Mouse (Mus musculus): Measurements from ENCODE around the gene Atg13. TPM values are rescaled to one million over a fixed set of nuclear protein-coding genes. Genes with fewer than 3 reads are reported as not detected.

Gene Atg13
- polyA plus RNA-seq, 1 experiment from 2014 or later, result 36.2 TPM

DNA sequence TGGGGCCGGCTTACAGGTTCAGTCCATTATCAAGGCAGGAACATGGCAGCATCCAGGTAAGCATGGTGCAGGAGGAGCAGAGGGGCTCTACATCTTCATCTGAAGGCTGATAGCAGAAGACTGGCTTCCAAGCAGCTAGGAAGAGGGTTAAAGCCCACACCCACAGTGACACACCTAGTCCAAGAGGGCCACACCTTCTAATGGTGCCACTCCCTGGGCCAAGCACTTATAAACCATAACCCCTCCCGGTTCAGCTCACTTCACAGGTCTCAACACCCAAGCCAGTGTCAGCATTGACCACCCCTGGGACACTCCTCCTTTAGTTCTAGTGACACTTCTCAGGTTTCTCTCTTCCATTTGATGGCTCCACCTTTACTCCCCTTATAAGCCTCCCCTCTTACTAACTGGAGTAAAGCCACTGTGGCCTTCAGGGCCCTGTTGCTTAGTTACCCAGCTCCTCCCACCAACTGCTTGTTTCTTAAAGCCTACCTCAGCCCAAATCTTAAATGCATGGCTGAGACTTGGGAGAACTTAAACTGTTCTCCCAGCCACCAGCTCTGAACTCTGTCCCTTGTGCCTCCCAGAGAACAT is 67.5 kb downstream of the Atg13 start:
- no peak overlapping the region for H3K9ac ChIP-seq (replicated peaks)
- H3K4me3 ChIP-seq, result no peak overlapping the region
- peaks cover 56% of the 10 kb centered on the region for H3K36me3 ChIP-seq
- no peak overlapping the region for H3K4me2 ChIP-seq (replicated peaks)
- H3K4me1 ChIP-seq, result no peaks in the 10 kb centered on the region
- no peak overlapping the region for H3K27ac ChIP-seq (replicated peaks)
- no peaks in the 10 kb centered on the region for H3K9me3 ChIP-seq
- H3K27me3 ChIP-seq, result no peaks in the 10 kb centered on the region
- ATAC-seq (ENCODE audit: low FRiP score, low read depth), result no peak
- WGBS, result 96% methylated on average over 2 of the region's 2 CpGs

DNA sequence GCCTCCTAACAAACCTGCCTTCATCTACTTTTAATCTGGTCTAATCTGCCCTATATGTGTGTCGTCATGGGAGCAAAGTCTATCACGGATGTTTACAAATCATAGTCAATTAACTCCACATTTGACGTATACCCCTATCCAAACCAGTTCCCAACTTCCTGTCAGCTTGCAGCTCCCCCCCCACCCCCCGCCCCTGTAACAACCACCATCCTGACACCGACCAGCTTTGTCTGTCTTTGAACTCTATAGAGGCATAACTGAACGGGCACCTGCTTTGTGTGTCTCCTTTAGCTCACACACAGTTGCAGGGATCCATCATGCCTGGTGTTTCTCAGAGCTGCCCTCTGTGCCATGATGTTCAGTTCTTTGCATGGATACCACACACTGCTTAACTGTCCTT is 71.4 kb downstream of the Atg13 start:
- Histone ChIP-seq H3K27ac (replicated peaks) (no peak overlapping the region), H3K4me1 (no peaks in the 10 kb centered on the region), H3K36me3 (peaks cover 17% of the 10 kb centered on the region), H3K4me3 (no peak overlapping the region), H3K4me2 (replicated peaks) (no peak overlapping the region), H3K27me3 (no peaks in the 10 kb centered on the region), H3K9ac (replicated peaks) (no peak overlapping the region), H3K9me3 (no peaks in the 10 kb centered on the region)
- WGBS, result 85% methylated on average over 6 of the region's 6 CpGs
- no peak for ATAC-seq (ENCODE audit: low FRiP score, low read depth)

DNA sequence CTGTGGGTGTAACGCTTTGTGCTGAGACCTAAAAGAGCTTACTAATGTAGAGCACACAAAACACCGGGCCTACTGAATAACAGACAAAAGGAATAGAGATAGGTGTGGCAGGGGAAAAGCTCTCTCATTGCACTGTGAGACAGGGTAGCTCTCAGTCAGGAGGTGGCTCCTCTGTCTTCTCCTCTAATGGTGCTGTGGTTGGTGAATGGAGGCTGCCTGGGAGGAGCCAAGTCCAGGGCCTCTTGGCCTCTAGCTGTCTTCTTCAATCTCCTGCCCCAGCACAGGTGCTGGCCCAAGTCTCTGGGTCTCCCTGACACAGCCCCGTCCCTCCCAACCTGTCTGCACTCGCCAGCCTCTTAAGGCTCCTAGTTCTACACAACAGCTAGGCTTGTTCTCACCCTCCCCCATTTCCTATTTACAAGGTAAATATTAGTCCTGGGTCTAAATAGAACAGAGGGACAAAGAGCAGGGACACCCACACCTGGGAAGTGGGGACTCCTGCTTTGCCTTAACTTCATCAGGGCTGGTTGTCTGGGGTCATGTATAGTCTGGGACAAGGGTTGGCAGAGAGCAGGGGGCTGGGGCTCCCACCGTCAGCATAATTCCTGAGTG is 73.5 kb downstream of the Atg13 start:
- H3K4me1 ChIP-seq, result no peaks in the 10 kb centered on the region
- WGBS, result 82% methylated on average over 5 of the region's 5 CpGs
- no peaks in the 10 kb centered on the region for H3K27me3 ChIP-seq
- H3K36me3 ChIP-seq, result no peaks in the 10 kb centered on the region
- no peak for ATAC-seq (ENCODE audit: low FRiP score, low read depth)
- no peak overlapping the region for H3K4me3 ChIP-seq
- no peak overlapping the region for H3K9ac ChIP-seq (replicated peaks)
- no peak overlapping the region for H3K27ac ChIP-seq (replicated peaks)
- no peaks in the 10 kb centered on the region for H3K9me3 ChIP-seq
- no peak overlapping the region for H3K4me2 ChIP-seq (replicated peaks)

DNA sequence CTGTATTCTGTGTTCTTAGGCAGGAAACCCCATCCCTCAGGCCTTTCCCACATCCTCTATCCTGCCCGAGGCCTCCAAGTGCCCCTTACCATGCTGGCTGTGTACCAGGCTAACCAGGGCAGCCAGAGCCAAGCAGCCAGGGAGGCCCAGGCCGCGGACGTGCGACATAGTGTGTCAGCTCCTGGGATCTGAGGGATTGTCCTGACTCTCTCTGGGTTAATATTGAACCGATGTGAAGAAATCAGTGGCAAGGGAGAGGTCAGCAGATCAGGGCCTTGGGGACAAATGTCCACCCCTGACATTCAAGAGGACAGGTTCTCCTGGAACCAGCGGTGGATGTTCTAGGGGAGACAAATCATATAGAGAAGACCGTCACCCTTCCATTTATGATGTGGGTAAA is 74.1 kb downstream of the Atg13 start, which contains the start of gene F2:
TSS of gene F2 (minus strand) at position 186 of the 400 bp plus-strand sequence.
- H3K4me2 ChIP-seq (replicated peaks), result no peak within 1 kb of the TSS
- no peaks in the 10 kb centered on the region for H3K4me1 ChIP-seq
- H3K36me3 ChIP-seq, result no peaks in the 10 kb centered on the region
- H3K9ac ChIP-seq (replicated peaks), result no peak within 1 kb of the TSS
- ATAC-seq (ENCODE audit: low FRiP score, low read depth), result no peak
- no peak within 1 kb of the TSS for H3K27ac ChIP-seq (replicated peaks)
- H3K9me3 ChIP-seq, result no peaks in the 10 kb centered on the region
- no peaks in the 10 kb centered on the region for H3K27me3 ChIP-seq
- no peak within 1 kb of the TSS for H3K4me3 ChIP-seq
- 87% methylated on average over 8 of the region's 8 CpGs for WGBS

DNA sequence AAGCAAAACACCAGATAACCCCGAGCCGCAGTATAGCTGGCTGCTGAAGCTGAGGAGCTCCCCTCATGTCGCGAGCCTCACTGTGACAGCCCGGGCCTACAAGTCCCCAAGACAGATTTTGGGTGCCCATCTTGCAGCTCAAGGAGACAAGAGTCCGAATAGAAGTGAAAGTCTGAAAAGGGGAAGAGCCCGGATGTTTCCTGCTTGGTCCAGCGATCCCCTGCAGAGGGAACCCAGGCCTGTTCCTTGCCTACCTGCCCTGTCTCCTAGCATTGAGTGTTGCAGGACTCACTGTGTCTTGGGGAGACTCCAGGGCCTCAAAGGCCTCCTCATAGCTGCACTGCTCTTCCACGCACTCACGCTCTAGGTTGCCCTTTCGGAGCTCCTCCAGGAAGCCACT is 74.9 kb downstream of the Atg13 start:
- H3K27me3 ChIP-seq, result no peaks in the 10 kb centered on the region
- ATAC-seq (ENCODE audit: low FRiP score, low read depth), result no peak
- no peaks in the 10 kb centered on the region for H3K9me3 ChIP-seq
- no peak overlapping the region for H3K9ac ChIP-seq (replicated peaks)
- no peak overlapping the region for H3K27ac ChIP-seq (replicated peaks)
- no peak overlapping the region for H3K4me2 ChIP-seq (replicated peaks)
- 89% methylated on average over 11 of the region's 11 CpGs for WGBS
- H3K4me3 ChIP-seq, result no peak overlapping the region
- no peaks in the 10 kb centered on the region for H3K4me1 ChIP-seq
- H3K36me3 ChIP-seq, result no peaks in the 10 kb centered on the region

DNA sequence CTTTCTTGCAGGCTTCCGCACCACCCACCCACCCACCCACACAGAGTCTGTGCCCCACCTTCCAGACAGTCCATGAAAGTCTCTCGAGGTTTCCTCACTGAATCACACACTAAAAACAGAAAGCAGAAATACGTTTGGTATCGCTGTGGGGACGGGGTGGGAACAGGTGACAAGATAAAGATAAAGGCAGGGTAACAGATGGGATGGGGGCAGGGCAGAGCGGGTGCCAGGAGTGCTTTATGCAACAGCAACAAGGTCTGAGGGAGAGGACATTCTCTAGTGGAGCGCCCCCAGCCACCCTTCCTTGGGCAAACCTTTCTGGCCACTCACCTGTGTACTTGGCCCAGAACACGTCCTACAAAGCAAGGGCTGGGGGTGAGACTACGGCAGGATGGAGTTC is 75.5 kb downstream of the Atg13 start:
- no peaks in the 10 kb centered on the region for H3K27me3 ChIP-seq
- H3K4me3 ChIP-seq, result no peak overlapping the region
- H3K4me2 ChIP-seq (replicated peaks), result no peak overlapping the region
- 83% methylated on average over 9 of the region's 9 CpGs for WGBS
- no peaks in the 10 kb centered on the region for H3K9me3 ChIP-seq
- H3K36me3 ChIP-seq, result no peaks in the 10 kb centered on the region
- no peak overlapping the region for H3K27ac ChIP-seq (replicated peaks)
- H3K4me1 ChIP-seq, result no peaks in the 10 kb centered on the region
- H3K9ac ChIP-seq (replicated peaks), result no peak overlapping the region
- no peak for ATAC-seq (ENCODE audit: low FRiP score, low read depth)

DNA sequence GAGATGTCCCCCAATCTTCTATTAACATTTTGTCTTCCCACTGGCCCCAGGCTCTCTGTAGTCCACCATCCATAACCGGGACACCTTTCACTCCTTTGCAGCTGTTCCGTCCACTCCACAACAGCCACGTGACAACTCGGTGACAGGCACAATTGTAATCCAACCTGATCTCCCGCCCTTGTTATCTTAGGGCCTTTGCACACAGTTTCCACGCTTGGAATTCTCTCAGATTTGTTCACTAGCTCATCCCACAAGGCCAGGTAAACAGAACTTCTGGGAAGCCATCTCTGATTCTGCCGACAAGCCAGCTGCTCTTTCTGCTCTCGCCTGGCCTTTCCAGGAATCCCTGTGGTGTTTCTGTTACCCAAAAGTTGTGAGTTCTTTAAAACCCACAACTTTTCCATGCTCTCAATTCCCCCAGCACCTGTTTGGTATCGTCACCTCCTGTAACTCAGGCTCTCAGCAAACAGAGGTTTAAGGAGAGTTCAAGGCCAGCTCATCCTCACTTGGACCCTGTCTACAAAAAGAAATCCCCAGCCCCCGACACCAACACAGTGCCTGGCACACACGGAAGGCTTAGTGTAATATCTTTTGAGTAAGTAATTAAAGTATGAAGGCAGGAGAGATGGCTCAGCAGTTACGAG is 76.9 kb downstream of the Atg13 start:
- Histone ChIP-seq H3K4me3 (no peak overlapping the region), H3K9ac (replicated peaks) (no peak overlapping the region), H3K4me2 (replicated peaks) (no peak overlapping the region), H3K9me3 (no peaks in the 10 kb centered on the region), H3K27ac (replicated peaks) (no peak overlapping the region), H3K27me3 (no peaks in the 10 kb centered on the region), H3K36me3 (no peaks in the 10 kb centered on the region), H3K4me1 (no peaks in the 10 kb centered on the region)
- WGBS, result 84% methylated on average over 12 of the region's 12 CpGs
- no peak for ATAC-seq (ENCODE audit: low FRiP score, low read depth)

DNA sequence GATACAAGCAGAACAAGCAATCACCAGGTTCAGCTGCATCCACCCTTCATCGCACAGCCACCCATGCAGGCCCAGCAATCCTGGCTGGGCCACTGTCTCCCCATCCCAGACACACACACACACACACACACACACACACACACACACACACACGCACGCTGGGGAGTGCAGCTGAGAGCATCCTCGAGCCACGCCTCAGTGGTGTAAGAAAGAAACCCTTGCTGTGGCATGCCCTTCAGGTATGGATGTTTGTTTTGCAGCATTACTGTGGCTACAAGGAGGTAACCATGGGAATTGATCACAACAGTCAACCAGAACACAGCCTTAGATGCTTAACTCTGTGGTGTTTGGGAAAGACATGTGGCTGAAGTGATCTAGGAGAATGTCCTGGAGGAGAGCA is 78.1 kb downstream of the Atg13 start:
- Histone ChIP-seq H3K4me1 (no peaks in the 10 kb centered on the region), H3K36me3 (no peaks in the 10 kb centered on the region), H3K9me3 (no peaks in the 10 kb centered on the region), H3K27me3 (no peaks in the 10 kb centered on the region), H3K4me2 (replicated peaks) (no peak overlapping the region), H3K4me3 (no peak overlapping the region), H3K9ac (replicated peaks) (no peak overlapping the region), H3K27ac (replicated peaks) (no peak overlapping the region)
- ATAC-seq (ENCODE audit: low FRiP score, low read depth), result no peak
- 88% methylated on average over 5 of the region's 5 CpGs for WGBS

DNA sequence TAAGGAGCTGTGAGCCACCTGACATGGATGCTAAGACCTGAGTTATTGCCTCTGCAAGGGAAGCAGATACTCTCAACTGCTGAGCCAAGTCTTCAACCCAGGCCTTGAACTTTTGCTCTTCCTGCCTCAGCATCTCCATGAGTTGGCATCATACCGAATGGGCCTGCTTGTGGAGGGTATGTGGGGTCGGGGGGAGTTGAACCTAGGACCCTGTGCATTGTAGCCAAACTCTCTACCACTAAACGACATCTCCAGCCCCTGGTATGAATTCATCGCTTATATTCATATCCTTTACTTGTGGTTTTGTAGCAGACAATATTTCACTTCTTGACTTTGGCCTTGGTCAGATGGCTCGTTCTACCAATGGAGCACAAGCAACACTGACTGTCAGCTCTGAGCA is 78.5 kb downstream of the Atg13 start:
- no peak overlapping the region for H3K4me3 ChIP-seq
- no peak for ATAC-seq (ENCODE audit: low FRiP score, low read depth)
- H3K27me3 ChIP-seq, result no peaks in the 10 kb centered on the region
- WGBS, result 88% methylated on average over 5 of the region's 5 CpGs
- no peaks in the 10 kb centered on the region for H3K4me1 ChIP-seq
- H3K9me3 ChIP-seq, result no peaks in the 10 kb centered on the region
- no peak overlapping the region for H3K4me2 ChIP-seq (replicated peaks)
- H3K27ac ChIP-seq (replicated peaks), result no peak overlapping the region
- no peak overlapping the region for H3K9ac ChIP-seq (replicated peaks)
- H3K36me3 ChIP-seq, result no peaks in the 10 kb centered on the region

DNA sequence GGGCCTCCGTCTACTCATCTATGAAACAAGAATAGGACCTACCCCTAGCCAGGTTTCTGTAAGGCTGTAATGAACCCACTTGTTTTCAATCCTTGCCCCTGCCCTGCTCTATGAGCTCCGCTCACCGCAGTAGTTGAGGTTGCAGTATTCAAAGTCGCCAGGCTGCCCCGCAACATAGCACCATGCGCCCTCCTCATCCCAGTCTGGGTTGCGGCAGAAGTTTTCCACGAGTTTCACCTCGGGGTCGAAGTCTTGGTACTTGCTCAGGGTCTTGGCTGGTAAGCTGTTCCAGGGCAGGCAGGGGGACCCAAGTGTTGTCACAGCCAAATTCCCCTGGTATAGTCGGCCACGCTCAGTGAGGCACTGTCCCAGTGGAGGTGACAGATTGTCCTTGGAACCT is 80.0 kb downstream of the Atg13 start:
- Histone ChIP-seq H3K9me3 (no peaks in the 10 kb centered on the region), H3K4me1 (no peaks in the 10 kb centered on the region), H3K27me3 (no peaks in the 10 kb centered on the region), H3K4me3 (no peak overlapping the region), H3K27ac (replicated peaks) (no peak overlapping the region), H3K4me2 (replicated peaks) (no peak overlapping the region), H3K36me3 (no peaks in the 10 kb centered on the region), H3K9ac (replicated peaks) (no peak overlapping the region)
- no peak for ATAC-seq (ENCODE audit: low FRiP score, low read depth)
- WGBS, result 89% methylated on average over 12 of the region's 12 CpGs

DNA sequence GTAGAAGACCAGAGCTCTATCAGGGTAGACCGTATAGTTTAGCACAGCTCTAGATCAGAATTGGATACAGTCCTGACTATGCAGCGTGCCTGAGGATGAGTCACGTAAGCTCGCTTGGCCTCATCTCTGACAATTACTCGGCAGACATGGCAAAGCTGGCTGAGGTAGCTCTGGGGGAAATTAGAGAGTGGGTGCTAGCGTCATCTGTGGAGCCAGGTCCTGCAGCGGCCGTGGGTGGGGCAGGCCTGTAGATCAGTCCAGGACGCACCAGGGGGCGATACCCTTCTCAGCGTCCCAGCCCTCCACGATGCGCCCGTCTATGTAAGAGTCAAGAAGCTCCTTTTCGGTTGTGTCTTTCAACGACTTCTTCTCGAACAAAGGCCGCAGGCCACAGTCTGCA is 80.7 kb downstream of the Atg13 start:
- WGBS, result 89% methylated on average over 18 of the region's 18 CpGs
- Histone ChIP-seq H3K27me3 (no peaks in the 10 kb centered on the region), H3K4me3 (no peak overlapping the region), H3K9ac (replicated peaks) (no peak overlapping the region), H3K4me1 (no peaks in the 10 kb centered on the region), H3K4me2 (replicated peaks) (no peak overlapping the region), H3K27ac (replicated peaks) (no peak overlapping the region), H3K9me3 (no peaks in the 10 kb centered on the region), H3K36me3 (no peaks in the 10 kb centered on the region)
- no peak for ATAC-seq (ENCODE audit: low FRiP score, low read depth)

DNA sequence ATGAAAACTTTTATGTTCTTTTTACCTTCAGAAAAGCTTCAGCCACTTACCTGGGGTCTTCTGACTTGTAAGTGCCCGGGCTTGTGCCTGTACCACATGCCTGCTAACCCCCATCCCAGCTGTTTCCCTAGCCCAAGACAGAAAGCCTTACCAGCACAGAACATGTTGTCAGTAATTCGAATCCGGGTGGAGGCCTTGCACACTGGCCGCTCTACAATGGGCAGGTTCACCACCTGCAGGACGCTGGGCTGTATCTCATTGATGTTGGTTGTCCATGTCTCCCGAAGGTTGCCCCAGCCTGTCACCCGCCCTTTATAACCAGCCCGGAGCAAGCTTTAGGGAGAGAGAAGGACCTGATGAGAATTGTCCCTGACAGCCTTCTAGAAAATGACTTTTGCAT is 82.2 kb downstream of the Atg13 start:
- no peaks in the 10 kb centered on the region for H3K4me1 ChIP-seq
- no peak overlapping the region for H3K4me2 ChIP-seq (replicated peaks)
- no peaks in the 10 kb centered on the region for H3K9me3 ChIP-seq
- WGBS, result 89% methylated on average over 8 of the region's 8 CpGs
- H3K9ac ChIP-seq (replicated peaks), result no peak overlapping the region
- ATAC-seq (ENCODE audit: low FRiP score, low read depth), result no peak
- H3K36me3 ChIP-seq, result peaks cover 7% of the 10 kb centered on the region; the same call in 1 of the 2 replicates
- no peak overlapping the region for H3K4me3 ChIP-seq
- no peaks in the 10 kb centered on the region for H3K27me3 ChIP-seq
- H3K27ac ChIP-seq (replicated peaks), result no peak overlapping the region
